Mouse (Mus musculus) midbrain, embryonic 10.5 days (tissue): ENCODE measurements around the gene Tm9sf1. TPM values are rescaled to one million over a fixed set of nuclear protein-coding genes. Genes with fewer than 3 reads are reported as not detected.

Experiments used
- DNase-seq: peaks from one replicate; pipeline ENCODE4 v3.0.0-alpha.2; 2017; ENCODE audit warnings: low spot score
- H3K27ac ChIP-seq: fragments of 300-500 bp; sonication (generic); replicated peaks from 2 replicates; pipeline ENCODE4 v1.5.1; 2016; ENCODE audit warnings: mild to moderate bottlenecking
- H3K27me3 ChIP-seq: fragments of 300-500 bp; sonication (generic); 2 replicates; pipeline ENCODE4 v1.6.1; 2016; ENCODE audit warnings: low read depth, mild to moderate bottlenecking; ENCODE audit not compliant: poor library complexity, severe bottlenecking
- H3K36me3 ChIP-seq: fragments of 300-500 bp; sonication (generic); 2 replicates; pipeline ENCODE4 v1.6.1; 2016; ENCODE audit warnings: mild to moderate bottlenecking, moderate library complexity
- H3K4me1 ChIP-seq: fragments of 300-500 bp; sonication (generic); 2 replicates; pipeline ENCODE4 v1.6.1; 2016
- H3K4me3 ChIP-seq: fragments of 300-500 bp; sonication (generic); 2 replicates; pipeline ENCODE4 v1.5.1; 2016; ENCODE audit warnings: mild to moderate bottlenecking, moderate library complexity
- H3K9me3 ChIP-seq: fragments of 300-500 bp; sonication (generic); replicated peaks from 2 replicates; pipeline ENCODE4 v1.6.1; 2016; ENCODE audit warnings: mild to moderate bottlenecking
- WGBS: fragments of 180-500 bp; shearing (Covaris S2); methylation state at CpG from one replicate; pipeline ENCODE4 v1.1.7; 2016; 5-methylcytosine and 5-hydroxymethylcytosine counted together
- polyA plus RNA-seq: library from polyadenylated mRNA; unstranded; fragments of >200 nt; fragmentation: Nextera tagmentation; extraction: Ambion mirVana; gene quantifications from 2 replicates; pipeline ENCODE4 v1.2.1, GENCODE M21; 2016

Gene Tm9sf1
- polyA plus RNA-seq, 1 experiment from 2014 or later = 77.1 TPM

GRCm38 (mm10) chr14:55598521-55599390 lies 44.9 kb downstream of the Tm9sf1 start:
- no peaks in the 10 kb centered on the region for H3K27me3 ChIP-seq
- no peak for DNase-seq

GRCm38 (mm10) chr14:55596036-55596690 lies 47.4 kb downstream of the Tm9sf1 start:
- H3K36me3 ChIP-seq = peaks cover 78% of the 10 kb centered on the region

More at GRCm38 (mm10) chr14:55598521-55599390, 44.9 kb downstream of the Tm9sf1 start:
- no peaks in the 10 kb centered on the region for H3K9me3 ChIP-seq
- WGBS = 94% methylated on average over 21 of the region's 21 CpGs
- peaks cover 99% of the 10 kb centered on the region for H3K36me3 ChIP-seq
- H3K4me3 ChIP-seq = no peak overlapping the region
- H3K4me1 ChIP-seq = peaks cover 14% of the 10 kb centered on the region
- no peak overlapping the region for H3K27ac ChIP-seq

DNA sequence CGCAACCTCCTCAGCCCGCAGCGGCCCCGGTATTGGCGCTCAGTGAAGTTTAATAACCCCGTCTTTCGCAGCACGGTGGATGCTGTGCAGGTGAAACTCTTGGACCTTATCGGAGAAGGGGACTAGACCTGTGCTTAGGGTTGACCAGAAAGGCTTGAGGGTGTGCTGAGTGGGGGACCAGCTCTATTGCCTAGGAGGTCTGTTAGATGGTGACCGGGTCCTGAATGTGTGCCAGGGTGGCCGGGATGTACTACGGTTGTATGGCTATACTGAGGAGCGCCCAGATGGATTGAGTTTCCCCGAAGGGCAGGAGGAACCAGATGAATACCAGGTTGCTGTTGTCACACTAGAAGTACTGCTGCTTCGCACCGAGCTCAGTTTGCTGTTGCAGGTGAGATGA lies 51.4 kb downstream of the Tm9sf1 start:
- Histone ChIP-seq H3K9me3 (no peaks in the 10 kb centered on the region), H3K36me3 (peaks cover 60% of the 10 kb centered on the region), H3K4me3 (peak overlapping the region; percentile 95), H3K27me3 (no peaks in the 10 kb centered on the region), H3K27ac (peak overlapping the region; percentile 93), H3K4me1 (peaks cover 40% of the 10 kb centered on the region)
- DNase-seq = no peak
- WGBS = 13% methylated on average over 16 of the region's 16 CpGs

More at GRCm38 (mm10) chr14:55596036-55596690, 47.4 kb downstream of the Tm9sf1 start:
- peak; percentile 29 for DNase-seq
- H3K4me1 ChIP-seq = peaks cover 25% of the 10 kb centered on the region
- no peak overlapping the region for H3K4me3 ChIP-seq
- no peak overlapping the region for H3K27ac ChIP-seq
- H3K27me3 ChIP-seq = no peaks in the 10 kb centered on the region
- WGBS = 74% methylated on average over 13 of the region's 13 CpGs
- no peaks in the 10 kb centered on the region for H3K9me3 ChIP-seq

DNA sequence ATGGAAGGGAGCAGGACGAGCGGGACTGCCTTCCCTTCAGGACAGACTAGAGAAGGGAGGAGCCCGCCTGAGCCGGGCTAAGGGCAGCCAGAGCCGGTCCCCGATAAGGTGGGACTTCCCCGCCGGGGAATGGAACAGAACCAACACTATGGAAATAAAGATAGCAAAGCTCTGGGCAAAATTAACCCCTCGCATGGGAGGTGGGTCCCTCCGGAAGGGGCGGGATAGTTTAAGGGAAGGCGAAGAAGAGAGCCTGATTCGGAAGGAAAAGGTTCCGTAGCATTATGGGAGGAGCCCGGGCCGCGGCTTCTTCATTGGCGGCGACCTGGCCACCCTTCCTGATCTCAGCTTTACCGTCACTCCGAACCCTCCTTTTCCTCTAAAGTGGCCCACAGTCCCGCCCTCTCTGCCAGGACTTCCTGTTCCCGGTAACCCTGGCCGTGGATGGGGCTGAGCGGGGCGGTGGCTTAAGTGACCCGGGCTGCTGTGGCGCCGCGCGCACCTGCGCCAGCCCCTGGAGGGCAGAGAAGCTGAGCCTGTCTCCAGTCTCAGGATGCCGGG lies 52.2 kb downstream of the Tm9sf1 start, which contains the start of gene Rnf31:
Gene Rnf31 (plus strand): TSS at position 378 of the 561 bp plus-strand sequence.
- Histone ChIP-seq H3K4me3 (peak within 1 kb of the TSS; percentile 95), H3K9me3 (no peaks in the 10 kb centered on the region), H3K27ac (peak within 1 kb of the TSS; percentile 93), H3K4me1 (peaks cover 40% of the 10 kb centered on the region), H3K27me3 (no peaks in the 10 kb centered on the region), H3K36me3 (peaks cover 56% of the 10 kb centered on the region)
- peak; percentile 91 for DNase-seq
- WGBS = under 1% methylated on average over 33 of the region's 33 CpGs

DNA sequence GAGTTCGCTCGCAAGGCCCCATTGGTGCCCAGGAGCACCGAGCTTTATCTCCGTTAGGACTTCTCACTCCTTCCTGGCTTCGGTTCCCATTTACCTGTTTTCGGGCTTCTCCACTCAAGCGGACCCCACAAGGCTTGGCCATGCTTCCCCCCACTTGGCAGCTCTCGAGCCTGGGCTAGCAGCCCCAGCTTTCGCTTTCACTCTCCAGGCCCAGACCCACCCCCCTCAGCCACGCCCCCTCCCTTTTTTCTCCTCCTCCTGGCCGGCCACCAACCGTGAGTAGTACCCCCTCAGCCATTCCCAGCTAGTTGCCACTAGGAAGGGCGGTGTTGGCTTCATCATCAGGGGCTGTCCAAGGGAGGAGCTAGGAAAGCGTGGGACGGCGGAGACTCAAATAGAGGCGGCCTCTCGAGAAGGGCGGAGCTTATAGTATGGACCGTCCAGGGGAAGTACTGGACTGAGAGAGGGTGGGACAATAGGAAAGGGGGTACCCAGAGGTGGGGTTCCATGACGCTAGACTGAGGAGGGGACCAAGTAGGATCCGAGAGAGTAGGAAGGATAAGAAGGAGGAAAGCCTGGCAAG lies 52.8 kb downstream of the Tm9sf1 start, which contains the start of gene Psme2:
Gene Psme2 (minus strand): TSS at position 366 of the 583 bp plus-strand sequence.
- H3K9me3 ChIP-seq = no peaks in the 10 kb centered on the region
- H3K36me3 ChIP-seq = peaks cover 50% of the 10 kb centered on the region
- H3K27me3 ChIP-seq = no peaks in the 10 kb centered on the region
- peaks cover 37% of the 10 kb centered on the region for H3K4me1 ChIP-seq
- WGBS = 2% methylated on average over 22 of the region's 22 CpGs
- peak within 1 kb of the TSS; percentile 95 for H3K4me3 ChIP-seq
- DNase-seq = peak; percentile 92
- peak within 1 kb of the TSS; percentile 93 for H3K27ac ChIP-seq

- peaks cover 41% of the 10 kb centered on the region for H3K36me3 ChIP-seq
- H3K4me1 ChIP-seq = peaks cover 42% of the 10 kb centered on the region
- no peak for DNase-seq
- H3K9me3 ChIP-seq = no peaks in the 10 kb centered on the region
- H3K27me3 ChIP-seq = peaks cover under 1% of the 10 kb centered on the region; the same call in 1 of the 2 replicates
- WGBS = 91% methylated on average over 11 of the region's 11 CpGs
- peak overlapping the region; percentile 93 for H3K27ac ChIP-seq
- peak overlapping the region; percentile 95 for H3K4me3 ChIP-seq
Observed at GRCm38 (mm10) chr14:55589771-55590448, 53.7 kb downstream of the Tm9sf1 start.

DNA sequence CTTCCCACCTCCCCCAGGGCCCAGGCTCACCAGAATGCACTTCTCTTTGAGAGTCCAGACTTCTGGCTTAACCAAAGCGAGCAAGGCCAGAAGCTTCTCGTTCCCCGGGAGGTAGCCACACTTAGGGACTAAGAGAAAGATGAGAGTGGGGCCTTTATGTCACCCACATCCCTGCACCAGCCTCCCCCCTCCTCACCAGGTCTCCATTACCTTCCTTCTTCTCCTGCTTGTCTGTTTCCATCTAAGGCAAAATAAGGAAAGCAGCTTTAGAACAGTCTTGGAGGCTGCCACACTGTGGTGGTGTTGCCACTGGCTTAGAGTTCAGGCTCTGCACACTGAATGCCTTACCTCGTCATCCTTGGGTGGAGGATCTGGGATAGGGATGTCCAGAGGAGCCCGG lies 54.3 kb downstream of the Tm9sf1 start:
- peaks cover 48% of the 10 kb centered on the region for H3K4me1 ChIP-seq
- no peak overlapping the region for H3K27ac ChIP-seq
- 89% methylated on average over 5 of the region's 5 CpGs for WGBS

DNA sequence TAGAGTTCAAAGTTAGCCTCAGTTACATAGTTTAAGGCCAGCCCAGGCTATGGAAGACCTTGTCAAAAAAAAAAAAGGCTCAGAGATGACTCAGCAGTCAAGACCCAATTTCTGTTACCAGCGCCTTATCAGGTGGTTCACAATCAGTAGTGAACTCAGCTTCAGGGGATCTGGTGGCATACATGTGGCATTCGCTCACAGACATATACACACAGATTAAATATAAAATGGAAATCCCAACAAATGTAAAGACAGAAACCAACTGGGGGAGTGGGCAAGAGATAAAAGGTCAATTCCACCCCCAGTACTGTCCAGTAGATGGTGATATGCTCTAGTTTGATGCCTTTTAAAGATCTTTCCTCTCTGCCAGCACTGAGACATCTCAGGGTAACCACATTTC lies 57.5 kb downstream of the Tm9sf1 start:
- no peak for DNase-seq
- peaks cover 30% of the 10 kb centered on the region for H3K4me1 ChIP-seq
- peaks cover 37% of the 10 kb centered on the region for H3K36me3 ChIP-seq
- peaks cover 17% of the 10 kb centered on the region for H3K27me3 ChIP-seq
- no peak overlapping the region for H3K4me3 ChIP-seq
- WGBS = 91% methylated on average over 2 of the region's 2 CpGs
- no peaks in the 10 kb centered on the region for H3K9me3 ChIP-seq
- H3K27ac ChIP-seq = no peak overlapping the region

More for the DNA sequence above, 54.3 kb downstream of the Tm9sf1 start:
- no peak for DNase-seq
- H3K36me3 ChIP-seq = peaks cover 34% of the 10 kb centered on the region
- peaks cover 7% of the 10 kb centered on the region for H3K27me3 ChIP-seq
- H3K4me3 ChIP-seq = peak overlapping the region; percentile 18; the same call in 1 of the 2 replicates
- H3K9me3 ChIP-seq = no peaks in the 10 kb centered on the region

Other genes with a start within 250 kb of the Tm9sf1 start
- 60.9 and 64.5 TPM in 2 replicates for gene Dhrs4, start 165.0 kb downstream of the Tm9sf1 start, polyA plus RNA-seq
- 5.2 and 6.6 TPM in 2 replicates for gene Carmil3, start 153.2 kb downstream of the Tm9sf1 start, polyA plus RNA-seq
- gene Cpne6, start 133.4 kb downstream of the Tm9sf1 start, polyA plus RNA-seq = 0.36 and 0.48 TPM in 2 replicates
- gene Nrl, start 118.8 kb downstream of the Tm9sf1 start, polyA plus RNA-seq = not detected in 2 replicates
- gene Pck2, start 103.5 kb downstream of the Tm9sf1 start, polyA plus RNA-seq = 16.5 and 18.5 TPM in 2 replicates
- gene Dcaf11, start 83.8 kb downstream of the Tm9sf1 start, polyA plus RNA-seq = 78.5 and 90.8 TPM in 2 replicates
- gene A730061H03Rik, start 83.4 kb downstream of the Tm9sf1 start, polyA plus RNA-seq = 0.30 TPM in 1 of 2 replicates, not detected in the other
- gene Fitm1, start 68.2 kb downstream of the Tm9sf1 start, polyA plus RNA-seq = 0.14 and 0.25 TPM in 2 replicates
- gene Psme1, start 65.7 kb downstream of the Tm9sf1 start, polyA plus RNA-seq = 88.7 and 97.9 TPM in 2 replicates
- 7.9 and 8.0 TPM in 2 replicates for gene Emc9, start 58.5 kb downstream of the Tm9sf1 start, polyA plus RNA-seq
- 171 and 184 TPM in 2 replicates for gene Psme2, start 52.7 kb downstream of the Tm9sf1 start, polyA plus RNA-seq
- 15.4 and 21.0 TPM in 2 replicates for gene Rnf31, start 52.1 kb downstream of the Tm9sf1 start, polyA plus RNA-seq
- 6.5 and 6.9 TPM in 2 replicates for gene Irf9, start 40.2 kb downstream of the Tm9sf1 start, polyA plus RNA-seq
- 4.1 and 5.5 TPM in 2 replicates for gene Rec8, start 25.8 kb downstream of the Tm9sf1 start, polyA plus RNA-seq
- gene Ipo4, start 7.8 kb downstream of the Tm9sf1 start, polyA plus RNA-seq = 94.1 and 100 TPM in 2 replicates
- gene Gm49378, start 5.9 kb downstream of the Tm9sf1 start, polyA plus RNA-seq = 1.1 and 1.2 TPM in 2 replicates
- 0.75 and 0.79 TPM in 2 replicates for gene Tssk4, start 6.4 kb upstream of the Tm9sf1 start, polyA plus RNA-seq
- 65.3 and 72.9 TPM in 2 replicates for gene Mdp1, start 16.7 kb upstream of the Tm9sf1 start, polyA plus RNA-seq
- gene Gmpr2, start 28.1 kb upstream of the Tm9sf1 start, polyA plus RNA-seq = 63.5 and 65.0 TPM in 2 replicates
- gene Nedd8, start 28.3 kb upstream of the Tm9sf1 start, polyA plus RNA-seq = 610 and 632 TPM in 2 replicates
- gene Tinf2, start 38.0 kb upstream of the Tm9sf1 start, polyA plus RNA-seq = 70.5 and 74.5 TPM in 2 replicates
- gene Tgm1, start 70.1 kb upstream of the Tm9sf1 start, polyA plus RNA-seq = 0.27 and 0.42 TPM in 2 replicates
- gene Rabggta, start 78.5 kb upstream of the Tm9sf1 start, polyA plus RNA-seq = 30.1 and 34.4 TPM in 2 replicates
- 67.6 and 71.2 TPM in 2 replicates for gene Dhrs1, start 101.9 kb upstream of the Tm9sf1 start, polyA plus RNA-seq
- 50.6 and 60.8 TPM in 2 replicates for gene Nop9, start 101.9 kb upstream of the Tm9sf1 start, polyA plus RNA-seq
- gene Cideb, start 114.7 kb upstream of the Tm9sf1 start, polyA plus RNA-seq = 0.22 and 0.23 TPM in 2 replicates
- gene Ltb4r2, start 117.6 kb upstream of the Tm9sf1 start, polyA plus RNA-seq = 0.06 and 0.22 TPM in 2 replicates
- 0.25 and 0.30 TPM in 2 replicates for gene Ltb4r1, start 122.2 kb upstream of the Tm9sf1 start, polyA plus RNA-seq
- 5.4 and 6.5 TPM in 2 replicates for gene Adcy4, start 140.3 kb upstream of the Tm9sf1 start, polyA plus RNA-seq
- 6.9 and 7.1 TPM in 2 replicates for gene Ripk3, start 145.1 kb upstream of the Tm9sf1 start, polyA plus RNA-seq
- gene Nfatc4, start 179.3 kb upstream of the Tm9sf1 start, polyA plus RNA-seq = 22.0 and 24.6 TPM in 2 replicates
- 22.3 and 25.1 TPM in 2 replicates for gene Nynrin, start 210.2 kb upstream of the Tm9sf1 start, polyA plus RNA-seq
- gene Cbln3, start 240.6 kb upstream of the Tm9sf1 start, polyA plus RNA-seq = 0.14 and 0.16 TPM in 2 replicates
- gene Khnyn, start 241.1 kb upstream of the Tm9sf1 start, polyA plus RNA-seq = 23.2 and 24.7 TPM in 2 replicates